Mouse (Mus musculus): ENCODE measurements around the gene Kansl2. TPM values are rescaled to one million over a fixed set of nuclear protein-coding genes. Genes with fewer than 3 reads are reported as not detected.

Gene Kansl2
- polyA plus RNA-seq, 2 experiments: 99.8 to 104 TPM

DNA sequence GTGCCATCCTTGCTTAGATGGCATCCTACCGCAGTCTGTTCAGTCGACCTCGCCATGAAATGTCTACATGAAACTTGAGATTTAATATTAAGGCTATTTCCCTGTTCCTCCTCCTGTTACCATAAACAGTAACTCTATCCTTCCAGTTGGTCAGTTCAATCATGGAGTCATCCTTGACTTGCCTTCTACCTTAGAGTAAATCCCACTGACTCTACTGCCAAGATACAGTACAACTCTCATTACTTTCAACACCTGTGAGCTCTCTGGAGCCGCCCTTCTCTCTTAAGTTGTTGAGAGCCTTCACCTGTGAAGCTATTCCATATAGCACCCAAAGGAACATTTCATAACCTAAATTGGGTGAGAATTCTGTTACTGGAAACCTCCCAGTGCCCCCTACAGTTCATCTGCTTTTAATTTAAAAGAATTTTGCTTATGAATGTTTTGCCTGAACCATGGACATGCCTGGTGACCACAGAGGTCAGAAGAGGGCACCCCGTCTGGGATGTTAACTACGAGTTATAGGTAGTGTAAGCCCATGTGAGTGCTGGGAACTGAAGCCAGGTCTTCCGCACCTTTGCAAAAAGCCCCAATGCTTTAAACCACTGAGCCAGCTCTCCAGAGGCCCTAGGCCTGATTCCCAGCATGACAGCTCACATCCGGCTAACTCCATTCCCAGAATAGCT, 2.9 kb upstream of the Kansl2 start:
- DNase-seq (ENCODE audit: low spot score): no peak
- Histone ChIP-seq H3K36me3 (ENCODE audit: control insufficient read depth, insufficient read depth, low read length) (peaks cover 37% of the 10 kb centered on the region), H3K27ac (replicated peaks; ENCODE audit: low read depth, low read length) (no peak overlapping the region)

DNA sequence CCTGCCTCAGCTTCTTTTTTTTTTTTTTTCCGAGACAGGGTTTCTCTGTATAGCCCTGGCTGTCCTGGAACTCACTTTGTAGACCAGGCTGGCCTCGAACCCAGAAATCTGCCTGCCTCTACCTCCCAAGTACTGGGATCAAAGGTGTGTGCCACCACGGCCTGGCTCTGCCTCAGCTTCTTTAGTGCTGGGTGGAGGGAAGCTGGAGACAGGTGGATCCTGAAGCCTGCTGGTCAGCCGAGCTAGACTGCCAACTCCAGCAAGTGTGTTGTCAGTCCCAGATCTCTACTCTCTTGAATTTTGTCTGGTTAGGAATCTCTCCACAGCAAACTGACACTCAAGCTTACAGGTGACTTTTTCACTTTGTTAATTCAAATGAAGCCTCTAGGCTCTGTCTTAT, 1.9 kb upstream of the Kansl2 start:
- no peak overlapping the region for H3K4me3 ChIP-seq (replicated peaks; ENCODE audit: low read length)
- no peak for TF ChIP-seq POLR2A (IDR thresholded peaks at IDR 0.05; ENCODE audit: borderline replicate concordance, extremely low read depth, insufficient read depth, insufficient read length)
- no peak for DNase-seq (ENCODE audit: low spot score)
- no peak overlapping the region for H3K27ac ChIP-seq (replicated peaks; ENCODE audit: low read depth, low read length)
- H3K4me1 ChIP-seq (ENCODE audit: control insufficient read depth, insufficient read depth, low read length): peaks cover 8% of the 10 kb centered on the region; the same call in 1 of the 2 replicates
- no peak overlapping the region for H3K4me2 ChIP-seq (replicated peaks; ENCODE audit: low read depth, low read length, severe bottlenecking)
- no peak overlapping the region for H3K9ac ChIP-seq (ENCODE audit: low read depth, low read length, severe bottlenecking)
- 76% methylated on average over 4 of the region's 4 CpGs for WGBS
- H3K9me3 ChIP-seq (ENCODE audit: control insufficient read depth, low read length): no peaks in the 10 kb centered on the region
- peaks cover 35% of the 10 kb centered on the region for H3K36me3 ChIP-seq (ENCODE audit: control insufficient read depth, insufficient read depth, low read length)
- no peaks in the 10 kb centered on the region for H3K27me3 ChIP-seq (ENCODE audit: control insufficient read depth, insufficient read depth, low read length)
- ATAC-seq (ENCODE audit: low FRiP score, low read depth): no peak

More for the DNA sequence above, 2.9 kb upstream of the Kansl2 start:
- no peaks in the 10 kb centered on the region for H3K27me3 ChIP-seq (ENCODE audit: control insufficient read depth, insufficient read depth, low read length)
- ATAC-seq (ENCODE audit: low FRiP score, low read depth): no peak
- H3K9me3 ChIP-seq (ENCODE audit: control insufficient read depth, low read length): no peaks in the 10 kb centered on the region
- no peak for TF ChIP-seq POLR2A (IDR thresholded peaks at IDR 0.05; ENCODE audit: borderline replicate concordance, extremely low read depth, insufficient read depth, insufficient read length)
- peaks cover 8% of the 10 kb centered on the region; the same call in 1 of the 2 replicates for H3K4me1 ChIP-seq (ENCODE audit: control insufficient read depth, insufficient read depth, low read length)
- H3K4me2 ChIP-seq (replicated peaks; ENCODE audit: low read depth, low read length, severe bottlenecking): no peak overlapping the region
- H3K4me3 ChIP-seq (replicated peaks; ENCODE audit: low read length): no peak overlapping the region
- H3K9ac ChIP-seq (ENCODE audit: low read depth, low read length, severe bottlenecking): no peak overlapping the region
- 77% methylated on average over 8 of the region's 8 CpGs for WGBS

DNA sequence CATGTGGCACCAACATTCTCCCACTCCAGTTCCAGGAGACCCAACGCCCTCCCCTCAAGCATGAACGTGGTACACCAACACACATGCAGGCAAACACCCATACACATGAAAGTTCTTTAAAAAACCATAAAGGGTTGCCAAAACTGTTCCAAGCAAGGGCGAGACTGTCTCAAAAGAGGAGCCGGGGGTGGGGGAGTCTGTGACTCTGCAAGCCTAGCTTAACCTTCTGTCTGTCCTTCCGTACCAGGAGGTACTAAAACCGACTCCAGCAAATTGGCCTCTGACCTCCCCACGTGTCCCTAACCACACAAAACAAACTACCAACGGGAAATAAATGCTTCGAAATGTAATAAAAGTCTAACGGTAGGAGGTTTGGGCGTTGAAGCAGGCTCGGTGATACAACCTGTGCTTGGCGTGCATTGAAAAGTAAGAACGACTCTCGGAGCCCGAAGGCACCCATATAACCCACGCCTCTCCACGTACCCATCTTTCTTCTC, 981 bp downstream of the Kansl2 start:
- no peak overlapping the region; the same call in 1 of the 2 replicates for H3K27ac ChIP-seq (replicated peaks; ENCODE audit: low read depth, low read length)
- WGBS: under 1% methylated on average over 18 of the region's 18 CpGs
- peak overlapping the region; percentile 82 for H3K4me3 ChIP-seq (replicated peaks; ENCODE audit: low read length)
- no peaks in the 10 kb centered on the region for H3K9me3 ChIP-seq (ENCODE audit: control insufficient read depth, low read length)
- no peak for TF ChIP-seq POLR2A (IDR thresholded peaks at IDR 0.05; ENCODE audit: borderline replicate concordance, extremely low read depth, insufficient read depth, insufficient read length)
- H3K4me1 ChIP-seq (ENCODE audit: control insufficient read depth, insufficient read depth, low read length): peaks cover 8% of the 10 kb centered on the region; the same call in 1 of the 2 replicates
- H3K9ac ChIP-seq (ENCODE audit: low read depth, low read length, severe bottlenecking): peak overlapping the region; percentile 93
- ATAC-seq (ENCODE audit: low FRiP score, low read depth) (no peak), DNase-seq (ENCODE audit: low spot score) (no peak)
- H3K27me3 ChIP-seq (ENCODE audit: control insufficient read depth, insufficient read depth, low read length): no peaks in the 10 kb centered on the region
- peaks cover 43% of the 10 kb centered on the region for H3K36me3 ChIP-seq (ENCODE audit: control insufficient read depth, insufficient read depth, low read length)
- peak overlapping the region; percentile 78 for H3K4me2 ChIP-seq (replicated peaks; ENCODE audit: low read depth, low read length, severe bottlenecking)

DNA sequence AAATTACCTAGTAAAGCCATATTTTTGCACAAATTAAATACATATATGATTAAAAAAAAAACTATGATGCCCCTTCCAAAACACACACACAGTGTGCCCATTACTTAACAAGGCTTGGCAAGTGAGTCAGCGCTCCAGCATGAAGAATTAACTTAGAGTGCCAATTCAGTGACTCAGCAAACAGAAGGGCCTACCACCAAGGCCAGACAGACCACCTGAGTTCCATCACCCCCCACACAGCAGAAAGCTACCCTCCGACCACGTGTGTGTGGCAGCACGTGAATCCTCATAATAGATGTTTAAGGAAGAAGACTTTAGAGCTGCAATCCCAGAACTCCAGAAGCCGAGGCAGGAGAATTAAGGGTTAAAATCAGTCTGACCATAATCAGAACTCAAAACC, 1.8 kb downstream of the Kansl2 start:
- Histone ChIP-seq H3K9ac (ENCODE audit: low read depth, low read length, severe bottlenecking) (peak overlapping the region; percentile 93), H3K4me2 (replicated peaks; ENCODE audit: low read depth, low read length, severe bottlenecking) (peak overlapping the region; percentile 78), H3K27me3 (ENCODE audit: control insufficient read depth, insufficient read depth, low read length) (no peaks in the 10 kb centered on the region), H3K4me1 (ENCODE audit: control insufficient read depth, insufficient read depth, low read length) (peaks cover 8% of the 10 kb centered on the region; the same call in 1 of the 2 replicates), H3K4me3 (replicated peaks; ENCODE audit: low read length) (peak overlapping the region; percentile 82), H3K27ac (replicated peaks; ENCODE audit: low read depth, low read length) (no peak overlapping the region), H3K36me3 (ENCODE audit: control insufficient read depth, insufficient read depth, low read length) (peaks cover 46% of the 10 kb centered on the region), H3K9me3 (ENCODE audit: control insufficient read depth, low read length) (no peaks in the 10 kb centered on the region)
- DNase-seq (ENCODE audit: low spot score) (no peak), ATAC-seq (ENCODE audit: low FRiP score, low read depth) (no peak)
- TF ChIP-seq POLR2A (IDR thresholded peaks at IDR 0.05; ENCODE audit: borderline replicate concordance, extremely low read depth, insufficient read depth, insufficient read length): no peak
- whole genome bisulfite sequencing: 28% methylated on average over 5 of the region's 5 CpGs

GRCm38 (mm10) chr15:98528066-98528563, 5.9 kb downstream of the Kansl2 start:
- no peak overlapping the region for H3K4me3 ChIP-seq (replicated peaks; ENCODE audit: low read length)
- peaks cover 82% of the 10 kb centered on the region for H3K36me3 ChIP-seq (ENCODE audit: control insufficient read depth, insufficient read depth, low read length)
- 81% methylated on average over 5 of the region's 5 CpGs for WGBS
- TF ChIP-seq POLR2A (IDR thresholded peaks at IDR 0.05; ENCODE audit: borderline replicate concordance, extremely low read depth, insufficient read depth, insufficient read length): no peak
- H3K27me3 ChIP-seq (ENCODE audit: control insufficient read depth, insufficient read depth, low read length): no peaks in the 10 kb centered on the region
- H3K4me2 ChIP-seq (replicated peaks; ENCODE audit: low read depth, low read length, severe bottlenecking): no peak overlapping the region
- DNase-seq (ENCODE audit: low spot score): no peak
- no peak overlapping the region for H3K9ac ChIP-seq (ENCODE audit: low read depth, low read length, severe bottlenecking)
- peaks cover 8% of the 10 kb centered on the region; the same call in 1 of the 2 replicates for H3K4me1 ChIP-seq (ENCODE audit: control insufficient read depth, insufficient read depth, low read length)
- H3K9me3 ChIP-seq (ENCODE audit: control insufficient read depth, low read length): no peaks in the 10 kb centered on the region
- H3K27ac ChIP-seq (replicated peaks; ENCODE audit: low read depth, low read length): no peak overlapping the region
- ATAC-seq (ENCODE audit: low FRiP score, low read depth): no peak
